Mouse (Mus musculus) forebrain, postnatal 0 days (tissue): ENCODE results near the gene Gpr132. TPM values are rescaled to one million over a fixed set of nuclear protein-coding genes. Genes with fewer than 3 reads are reported as not detected.

Experiments
- ATAC-seq: fragments of 200-750 bp; cut with Nextera tagmentation; 2 replicates; pipeline ENCODE4 v1.8.0; 2017; ENCODE audit warnings: mild to moderate bottlenecking, moderate library complexity
- DNase-seq: peaks from one replicate; pipeline ENCODE4 v3.0.0-alpha.2; 2015
- H3K27ac ChIP-seq: fragments of 300-500 bp; sonication (generic); 2 replicates; pipeline ENCODE4 v1.5.1; 2014; ENCODE audit warnings: low read depth, mild to moderate bottlenecking, antibody characterized with exemption, low read length, moderate library complexity, mixed read lengths
- H3K27me3 ChIP-seq: fragments of 300-500 bp; sonication (generic); 2 replicates; pipeline ENCODE4 v1.6.1; 2014; ENCODE audit warnings: mild to moderate bottlenecking, low read length, mixed read lengths; ENCODE audit not compliant: insufficient read depth
- H3K36me3 ChIP-seq: fragments of 300-500 bp; sonication (generic); 2 replicates; pipeline ENCODE4 v1.6.1; 2014; ENCODE audit warnings: mild to moderate bottlenecking, moderate library complexity; ENCODE audit not compliant: insufficient read depth
- H3K4me1 ChIP-seq: fragments of 300-500 bp; sonication (generic); 2 replicates; pipeline ENCODE4 v1.6.1; 2014; ENCODE audit warnings: antibody characterized with exemption; ENCODE audit not compliant: insufficient read depth
- H3K4me2 ChIP-seq: fragments of 300-500 bp; sonication (generic); 2 replicates; pipeline ENCODE4 v1.6.1; 2014; ENCODE audit warnings: low read depth, mild to moderate bottlenecking, moderate library complexity
- H3K4me3 ChIP-seq: fragments of 300-500 bp; sonication (generic); 2 replicates; pipeline ENCODE4 v1.5.1; 2014; ENCODE audit warnings: low read depth, low read length, mixed read lengths
- H3K9ac ChIP-seq: fragments of 300-500 bp; sonication (generic); 2 replicates; pipeline ENCODE4 v1.6.1; 2014; ENCODE audit warnings: mild to moderate bottlenecking
- H3K9me3 ChIP-seq: fragments of 300-500 bp; sonication (generic); 2 replicates; pipeline ENCODE4 v1.6.1; 2016; ENCODE audit warnings: low read length
- CTCF ChIP-seq: sonication (generic); IDR thresholded peaks from 2 replicates; pipeline ENCODE4 v1.5.1; 2016; ENCODE audit warnings: antibody characterized with exemption, control low read depth, low read depth
- WGBS: fragments of 180-500 bp; shearing (Covaris S2); extraction: QIAGEN DNeasy Blood & Tissue Kit; methylation state at CpG from one replicate; pipeline ENCODE4 v1.1.7; 2014; 5-methylcytosine and 5-hydroxymethylcytosine counted together
- polyA plus RNA-seq: library from polyadenylated mRNA; unstranded; fragments of >200 nt; fragmentation: Nextera tagmentation; extraction: Ambion mirVana; gene quantifications from 2 replicates; pipeline ENCODE4 v1.2.1, GENCODE M21; 2015
- total RNA-seq: library from RNA; depleted of rRNA; stranded (reverse); fragments of >200 nt; gene quantifications from 2 replicates; pipeline ENCODE4 v1.2.3, GENCODE M21; 2014

Gene Gpr132
- total and polyA plus RNA-seq, 2 experiments from 2014 or later, result 0.10 TPM; not detected in 1

- no peak for ATAC-seq
- no peak overlapping the region for H3K27ac ChIP-seq
- 24% methylated on average over 8 of the region's 8 CpGs for WGBS
Measured at GRCm38 (mm10) chr12:112809641-112810040, 58.4 kb downstream of the Gpr132 start.

GRCm38 (mm10) chr12:112808587-112809364, 59.3 kb downstream of the Gpr132 start, which contains the start of gene Clba1:
Gene Clba1 (plus strand): TSS chr12:112808937.
- peak within 1 kb of the TSS; percentile 97 for H3K4me2 ChIP-seq
- H3K9me3 ChIP-seq, result no peaks in the 10 kb centered on the region
- H3K36me3 ChIP-seq, result peaks cover 9% of the 10 kb centered on the region; the same call in 1 of the 2 replicates
- H3K27ac ChIP-seq, result peak within 1 kb of the TSS; percentile 82
- peak within 1 kb of the TSS; percentile 63 for H3K4me3 ChIP-seq
- under 1% methylated on average over 64 of the region's 64 CpGs for WGBS
- peak; percentile 96 for ATAC-seq
- TF ChIP-seq CTCF, result peak; percentile 71
- DNase-seq, result peak; percentile 98
- peak within 1 kb of the TSS; percentile 68 for H3K9ac ChIP-seq
- H3K4me1 ChIP-seq, result peaks cover 13% of the 10 kb centered on the region; the same call in 1 of the 2 replicates
- H3K27me3 ChIP-seq, result no peaks in the 10 kb centered on the region

More at GRCm38 (mm10) chr12:112809641-112810040, 58.4 kb downstream of the Gpr132 start:
- no peak for DNase-seq
- Histone ChIP-seq H3K27me3 (no peaks in the 10 kb centered on the region), H3K36me3 (peaks cover 17% of the 10 kb centered on the region), H3K9ac (peak overlapping the region; percentile 68), H3K4me1 (peaks cover 13% of the 10 kb centered on the region; the same call in 1 of the 2 replicates), H3K4me2 (peak overlapping the region; percentile 97), H3K9me3 (no peaks in the 10 kb centered on the region), H3K4me3 (peak overlapping the region; percentile 63)
- no peak for TF ChIP-seq CTCF

GRCm38 (mm10) chr12:112808212-112808586, 59.8 kb downstream of the Gpr132 start:
- 56% methylated on average over 5 of the region's 5 CpGs for WGBS
- peaks cover 13% of the 10 kb centered on the region; the same call in 1 of the 2 replicates for H3K4me1 ChIP-seq

GRCm38 (mm10) chr12:112807796-112808195, 60.2 kb downstream of the Gpr132 start:
- DNase-seq (no peak), ATAC-seq (no peak)
- Histone ChIP-seq H3K27me3 (no peaks in the 10 kb centered on the region), H3K27ac (0 out of 2 replicates have a peak overlapping the region, but pooled peaks have one; percentile 82), H3K4me3 (no peak overlapping the region), H3K9ac (0 out of 2 replicates have a peak overlapping the region, but pooled peaks have one; percentile 68), H3K36me3 (peaks cover 5% of the 10 kb centered on the region; the same call in 1 of the 2 replicates), H3K4me1 (peaks cover 13% of the 10 kb centered on the region; the same call in 1 of the 2 replicates), H3K9me3 (no peaks in the 10 kb centered on the region), H3K4me2 (no peak overlapping the region)
- TF ChIP-seq CTCF, result no peak
- WGBS, result 86% methylated on average over 4 of the region's 4 CpGs

More at GRCm38 (mm10) chr12:112808212-112808586, 59.8 kb downstream of the Gpr132 start:
- peak overlapping the region; percentile 68 for H3K9ac ChIP-seq
- no peaks in the 10 kb centered on the region for H3K9me3 ChIP-seq
- no peaks in the 10 kb centered on the region for H3K27me3 ChIP-seq
- H3K36me3 ChIP-seq, result peaks cover 5% of the 10 kb centered on the region; the same call in 1 of the 2 replicates
- TF ChIP-seq CTCF, result no peak
- H3K4me2 ChIP-seq, result peak overlapping the region; percentile 97
- H3K4me3 ChIP-seq, result peak overlapping the region; percentile 63
- peak overlapping the region; percentile 82 for H3K27ac ChIP-seq
- DNase-seq (no peak), ATAC-seq (no peak)

GRCm38 (mm10) chr12:112806044-112806443, 62.0 kb downstream of the Gpr132 start:
- H3K9ac ChIP-seq, result no peak overlapping the region
- H3K9me3 ChIP-seq, result no peaks in the 10 kb centered on the region
- ATAC-seq (no peak), DNase-seq (no peak)
- no peak overlapping the region for H3K27ac ChIP-seq
- no peaks in the 10 kb centered on the region; the same call in 1 of the 2 replicates for H3K27me3 ChIP-seq
- TF ChIP-seq CTCF, result no peak
- 75% methylated on average over 6 of the region's 6 CpGs for WGBS
- no peak overlapping the region for H3K4me3 ChIP-seq
- peaks cover 13% of the 10 kb centered on the region; the same call in 1 of the 2 replicates for H3K4me1 ChIP-seq
- no peak overlapping the region for H3K4me2 ChIP-seq
- H3K36me3 ChIP-seq, result no peaks in the 10 kb centered on the region

GRCm38 (mm10) chr12:112804046-112804445, 64.0 kb downstream of the Gpr132 start:
- Histone ChIP-seq H3K4me1 (peaks cover 5% of the 10 kb centered on the region; the same call in 1 of the 2 replicates), H3K27me3 (no peaks in the 10 kb centered on the region; the same call in none of the 2 replicates), H3K36me3 (no peaks in the 10 kb centered on the region), H3K9me3 (no peaks in the 10 kb centered on the region), H3K9ac (no peak overlapping the region), H3K4me3 (no peak overlapping the region), H3K4me2 (no peak overlapping the region), H3K27ac (no peak overlapping the region)
- no peak for ATAC-seq
- no peak for TF ChIP-seq CTCF
- 41% methylated on average over 13 of the region's 13 CpGs for WGBS
- no peak for DNase-seq

- 26% methylated on average over 3 of the region's 3 CpGs for WGBS
- Histone ChIP-seq H3K27me3 (no peaks in the 10 kb centered on the region; the same call in none of the 2 replicates), H3K4me2 (peak overlapping the region; percentile 99; the same call in 1 of the 2 replicates), H3K9me3 (no peaks in the 10 kb centered on the region), H3K9ac (no peak overlapping the region), H3K27ac (no peak overlapping the region), H3K4me1 (peaks cover 1% of the 10 kb centered on the region; the same call in 1 of the 2 replicates), H3K4me3 (peak overlapping the region; percentile 59), H3K36me3 (no peaks in the 10 kb centered on the region)
- no peak for ATAC-seq
- no peak for TF ChIP-seq CTCF
- DNase-seq, result no peak
Measured at GRCm38 (mm10) chr12:112802917-112803316, 65.1 kb downstream of the Gpr132 start.
